Mouse (Mus musculus) lung, adult 2 months (tissue): Measurements from ENCODE around the gene Tmem116.

ENCODE experiments used
- CTCF ChIP-seq: fragments of 200-500 bp; IDR thresholded peaks from 2 replicates; pipeline ENCODE4 v1.5.1; 2011; ENCODE audit warnings: mild to moderate bottlenecking, low read length, control low read depth; ENCODE audit not compliant: insufficient read depth
- POLR2A ChIP-seq: fragments of 200-500 bp; IDR thresholded peaks from 2 replicates; pipeline ENCODE4 v1.6.1; 2011; ENCODE audit warnings: low read depth, mild to moderate bottlenecking, control low read depth, low read length, borderline replicate concordance; ENCODE audit errors: extremely low read depth

DNA sequence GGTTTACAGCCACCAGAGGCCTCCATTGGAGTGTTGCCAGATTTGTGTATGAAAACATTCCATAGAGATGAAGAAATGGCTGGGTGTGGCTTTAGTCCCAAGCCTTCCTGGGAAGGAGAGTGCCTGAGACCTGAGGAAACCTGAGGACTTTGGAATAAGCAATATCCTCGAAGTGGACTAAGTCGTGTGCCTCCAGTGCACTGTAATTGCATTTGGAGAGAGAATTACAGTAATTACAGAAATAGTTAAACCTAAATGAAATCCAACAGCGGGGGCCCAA, 2.8 kb downstream of the Tmem116 start:
- TF ChIP-seq CTCF: no peak
- TF ChIP-seq POLR2A: no peak
